Mouse (Mus musculus) MEL (cell line): ENCODE results near the gene Lrrc49. TPM values are rescaled to one million over a fixed set of nuclear protein-coding genes. Genes with fewer than 3 reads are reported as not detected.

Source experiments
- DNase-seq: peaks from one replicate; pipeline ENCODE4 v3.0.0; 2011; ENCODE audit warnings: low read depth, low spot score
- H3K27ac ChIP-seq: 2 replicates; pipeline ENCODE4 v1.5.1; 2012; ENCODE audit warnings: low read depth, mild to moderate bottlenecking, control low read depth, low read length, moderate library complexity; ENCODE audit not compliant: control insufficient read depth
- H3K27me3 ChIP-seq, 2 experiments: fragments of 150-350 bp in 1 of 2; sonication (generic) in 1 of 2; 2 replicates each; pipeline ENCODE4 v1.6.1; 2012; ENCODE audit warnings: low read length in 2 of 2, mild to moderate bottlenecking in 2 of 2, improper control_type of control experiment in 1 of 2, moderate library complexity in 1 of 2; ENCODE audit not compliant: insufficient read depth in 2 of 2, control insufficient read depth in 1 of 2
- H3K36me3 ChIP-seq, 2 experiments: 2 replicates each; pipeline ENCODE4 v1.6.1; 2012 to 2014; ENCODE audit warnings: low read length in 2 of 2, improper control_type of control experiment in 1 of 2, inconsistent platforms in 1 of 2, mild to moderate bottlenecking in 1 of 2; ENCODE audit not compliant: insufficient read depth in 2 of 2, control insufficient read depth in 1 of 2
- H3K4me1 ChIP-seq, 2 experiments: fragments of 150-350 bp in 1 of 2; sonication (generic) in 1 of 2; 2 replicates each; pipeline ENCODE4 v1.6.1; 2012; ENCODE audit warnings: low read length in 2 of 2, improper control_type of control experiment in 1 of 2, mild to moderate bottlenecking in 1 of 2; ENCODE audit not compliant: insufficient read depth in 2 of 2, control insufficient read depth in 1 of 2
- H3K4me3 ChIP-seq, 2 experiments: fragments of 150-350 bp in 1 of 2; sonication (generic) in 1 of 2; 2 replicates each; pipeline ENCODE4 v1.5.1; 2012; ENCODE audit warnings: low read depth in 2 of 2, low read length in 2 of 2, mild to moderate bottlenecking in 2 of 2, moderate library complexity in 2 of 2, control low read depth in 1 of 2, improper control_type of control experiment in 1 of 2; ENCODE audit not compliant: control insufficient read depth in 1 of 2, insufficient read depth in 1 of 2
- H3K79me2 ChIP-seq: 2 replicates; pipeline ENCODE4 v1.6.1; 2012; ENCODE audit warnings: mild to moderate bottlenecking, low read length, moderate library complexity; ENCODE audit not compliant: control insufficient read depth, poor library complexity, insufficient read depth
- H3K9ac ChIP-seq: 2 replicates; pipeline ENCODE4 v1.6.1; 2012; ENCODE audit warnings: low read depth, mild to moderate bottlenecking, control low read depth, low read length, moderate library complexity; ENCODE audit not compliant: control insufficient read depth, poor library complexity, severe bottlenecking
- H3K9me3 ChIP-seq: fragments of 150-350 bp; sonication (generic); replicated peaks from 2 replicates; pipeline ENCODE4 v1.6.1; 2012; ENCODE audit warnings: mild to moderate bottlenecking, low read length, improper control_type of control experiment, moderate library complexity; ENCODE audit not compliant: insufficient read depth
- CTCF ChIP-seq, 3 experiments: IDR thresholded peaks in 2 of 3; conservative IDR thresholded peaks in 1 of 3; 2 replicates each; pipeline ENCODE4 v1.5.1; 2011 to 2012; ENCODE audit warnings: low read length in 3 of 3, low read depth in 2 of 3, mild to moderate bottlenecking in 2 of 3, improper control_type of control experiment in 1 of 3, inconsistent platforms in 1 of 3, mixed read lengths in 1 of 3, moderate library complexity in 1 of 3; ENCODE audit not compliant: control insufficient read depth in 1 of 3, insufficient read depth in 1 of 3, poor library complexity in 1 of 3, severe bottlenecking in 1 of 3
- E2F4 ChIP-seq: IDR thresholded peaks from 2 replicates; pipeline ENCODE4 v1.6.1; 2011; ENCODE audit warnings: low read depth, low read length, improper control_type of control experiment, borderline replicate concordance
- ELF1 ChIP-seq: IDR thresholded peaks from 2 replicates; pipeline ENCODE4 v1.6.1; 2014; ENCODE audit warnings: low read depth, mild to moderate bottlenecking, inconsistent platforms, low read length, improper control_type of control experiment, moderate library complexity
- ETS1 ChIP-seq: IDR thresholded peaks from 2 replicates; pipeline ENCODE4 v1.6.1; 2012; ENCODE audit warnings: low read depth, mild to moderate bottlenecking, inconsistent platforms, low read length, improper control_type of control experiment, moderate library complexity
- GATA1 ChIP-seq: IDR thresholded peaks from 2 replicates; pipeline ENCODE4 v1.6.1; 2011; ENCODE audit warnings: low read depth, low read length, improper control_type of control experiment
- JUND ChIP-seq: IDR thresholded peaks from 2 replicates; pipeline ENCODE4 v1.6.1; 2011; ENCODE audit warnings: low read depth, mild to moderate bottlenecking, improper control_type of control experiment, low read length
- KAT2A ChIP-seq: conservative IDR thresholded peaks from 2 replicates; pipeline ENCODE4 v1.6.1; 2012; ENCODE audit warnings: low read depth, low read length, improper control_type of control experiment, inconsistent platforms
- MAFK ChIP-seq: IDR thresholded peaks from 2 replicates; pipeline ENCODE4 v1.6.1; 2011; ENCODE audit warnings: low read depth, mild to moderate bottlenecking, low read length, improper control_type of control experiment, borderline replicate concordance
- MAX ChIP-seq: IDR thresholded peaks from 2 replicates; pipeline ENCODE4 v1.6.1; 2011; ENCODE audit warnings: low read length, improper control_type of control experiment
- MXI1 ChIP-seq: IDR thresholded peaks from 2 replicates; pipeline ENCODE4 v1.6.1; 2011; ENCODE audit warnings: mild to moderate bottlenecking, low read depth, low read length, improper control_type of control experiment
- MYB ChIP-seq: IDR thresholded peaks from 2 replicates; pipeline ENCODE4 v1.6.1; 2011; ENCODE audit warnings: mild to moderate bottlenecking, low read depth, low read length, improper control_type of control experiment
- NELFE ChIP-seq: IDR thresholded peaks from 2 replicates; pipeline ENCODE4 v1.6.1; 2011; ENCODE audit warnings: low read depth, low read length, improper control_type of control experiment
- POLR2AphosphoS2 ChIP-seq: IDR thresholded peaks from 2 replicates; pipeline ENCODE4 v1.6.1; 2011; ENCODE audit warnings: low read length, improper control_type of control experiment
- POLR2AphosphoS5 ChIP-seq: IDR thresholded peaks from 2 replicates; pipeline ENCODE4 v1.6.1; 2012; ENCODE audit warnings: low read depth, borderline replicate concordance, mild to moderate bottlenecking, inconsistent platforms, low read length, moderate library complexity, mixed read lengths
- RAD21 ChIP-seq: IDR thresholded peaks from 2 replicates; pipeline ENCODE4 v1.6.1; 2011; ENCODE audit warnings: mild to moderate bottlenecking, low read depth, low read length, improper control_type of control experiment
- RCOR1 ChIP-seq: IDR thresholded peaks from 2 replicates; pipeline ENCODE4 v1.6.1; 2012; ENCODE audit warnings: low read depth, mild to moderate bottlenecking, inconsistent platforms, low read length, improper control_type of control experiment
- SMC3 ChIP-seq: IDR thresholded peaks from 2 replicates; pipeline ENCODE4 v1.6.1; 2011; ENCODE audit warnings: low read depth, low read length, improper control_type of control experiment
- TBP ChIP-seq: IDR thresholded peaks from 2 replicates; pipeline ENCODE4 v1.8.0; 2011; ENCODE audit warnings: low read depth, low read length, improper control_type of control experiment
- USF2 ChIP-seq, 2 experiments: IDR thresholded peaks; 2 replicates each; pipeline ENCODE4 v1.6.1; 2011 to 2012; ENCODE audit warnings: improper control_type of control experiment in 2 of 2, low read length in 2 of 2, borderline replicate concordance in 1 of 2, inconsistent platforms in 1 of 2, low read depth in 1 of 2, mild to moderate bottlenecking in 1 of 2; ENCODE audit not compliant: insufficient read depth in 1 of 2
- ZC3H11A ChIP-seq: IDR thresholded peaks from 2 replicates; pipeline ENCODE4 v1.6.1; 2012; ENCODE audit warnings: low read depth, mild to moderate bottlenecking, inconsistent platforms, low read length, improper control_type of control experiment
- ZKSCAN1 ChIP-seq: IDR thresholded peaks from 2 replicates; pipeline ENCODE4 v1.6.1; 2012; ENCODE audit warnings: low read depth, mild to moderate bottlenecking, inconsistent platforms, low read length, improper control_type of control experiment, moderate library complexity
- ZMIZ1 ChIP-seq: IDR thresholded peaks from 2 replicates; pipeline ENCODE4 v1.6.1; 2012; ENCODE audit warnings: low read depth, mild to moderate bottlenecking, inconsistent platforms, low read length, improper control_type of control experiment, moderate library complexity
- ZNF384 ChIP-seq: IDR thresholded peaks from 2 replicates; pipeline ENCODE4 v1.6.1; 2012; ENCODE audit warnings: low read depth, mild to moderate bottlenecking, inconsistent platforms, low read length, improper control_type of control experiment
- polyA plus RNA-seq, 2 experiments: library from polyadenylated mRNA; stranded (reverse) in 1 of 2; unstranded in 1 of 2; fragments of >175 nt in 1 of 2; fragments of >200 nt in 1 of 2; gene quantifications; 2 replicates each; pipeline versions ENCODE4 v1.2.1 to v1.2.4; 2012; ENCODE audit warnings: low replicate concordance in 2 of 2, low read depth in 1 of 2; ENCODE audit not compliant: insufficient read length in 2 of 2, insufficient read depth in 1 of 2, missing spikeins in 1 of 2
- total RNA-seq: library from RNA; depleted of rRNA; stranded (reverse); fragments of 300-350 nt; gene quantifications from 2 replicates; pipeline ENCODE4 v1.2.3, GENCODE M21; 2012

Gene Lrrc49
- total and polyA plus RNA-seq, 3 experiments, result 2.7 to 5.5 TPM; not detected in 1

DNA sequence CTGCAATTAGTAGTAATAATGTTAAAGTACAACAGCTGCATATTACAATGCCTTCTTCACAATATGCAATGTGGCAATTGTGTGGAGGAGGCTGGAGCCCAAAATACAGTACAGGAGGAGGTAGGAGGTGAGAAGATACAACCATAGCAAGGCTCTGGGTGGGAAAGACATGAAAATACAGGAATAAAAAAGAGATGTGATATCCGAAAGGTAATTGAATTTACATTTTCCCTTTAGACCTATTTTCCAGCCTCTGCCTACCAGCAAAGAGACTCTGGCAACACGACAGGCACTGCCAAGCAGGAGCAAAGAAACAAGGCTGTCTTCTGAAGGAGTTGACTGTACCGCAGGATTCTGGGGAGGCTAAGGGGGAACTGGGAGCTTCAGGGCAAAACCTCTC is 31.7 kb upstream of the Lrrc49 start:
- no peaks in the 10 kb centered on the region for H3K79me2 ChIP-seq
- DNase-seq, result no peak
- no peaks in the 10 kb centered on the region for H3K36me3 ChIP-seq
- TF ChIP-seq E2F4, result no peak
- no peak for TF ChIP-seq ZKSCAN1
- no peak for TF ChIP-seq MAX
- no peak for TF ChIP-seq POLR2AphosphoS2
- TF ChIP-seq RAD21, result no peak
- no peak for TF ChIP-seq ELF1
- TF ChIP-seq ZNF384, result no peak
- no peak for TF ChIP-seq KAT2A
- no peak for TF ChIP-seq ETS1
- TF ChIP-seq MAFK, result no peak
- no peak for TF ChIP-seq USF2 (IDR thresholded peaks at IDR 0.05; ENCODE audit: borderline replicate concordance in 1 of 2, insufficient read depth in 1 of 2, low read depth in 1 of 2, low read length in 2 of 2)
- TF ChIP-seq JUND, result no peak
- TF ChIP-seq GATA1, result no peak
- no peak for TF ChIP-seq MXI1
- TF ChIP-seq SMC3, result no peak
- no peak for TF ChIP-seq MYB
- no peak for TF ChIP-seq ZC3H11A
- no peak for TF ChIP-seq RCOR1
- no peak overlapping the region for H3K27ac ChIP-seq
- no peaks in the 10 kb centered on the region for H3K9me3 ChIP-seq
- H3K27me3 ChIP-seq, result no peaks in the 10 kb centered on the region
- H3K4me1 ChIP-seq, result no peaks in the 10 kb centered on the region
- H3K9ac ChIP-seq, result no peak overlapping the region
- H3K4me3 ChIP-seq, result no peak overlapping the region

DNA sequence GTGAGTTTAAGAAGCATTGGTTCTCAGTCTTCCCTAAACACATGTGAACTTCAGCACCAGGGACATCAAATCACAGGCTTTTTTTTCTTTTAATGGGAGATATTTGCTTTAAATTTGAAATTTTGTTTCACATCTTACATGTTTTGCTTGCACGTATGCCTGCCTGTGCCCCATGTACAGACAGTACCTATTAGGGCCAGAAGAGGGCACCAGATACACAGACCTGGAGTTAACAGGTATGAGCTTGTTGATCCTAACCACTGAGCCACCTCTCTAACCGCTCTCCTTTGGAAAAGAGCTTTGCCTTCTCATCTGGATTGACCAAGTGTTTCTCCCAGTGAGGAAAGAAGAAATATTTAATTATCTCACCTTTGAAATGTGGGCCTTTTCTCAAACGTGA is 30.3 kb upstream of the Lrrc49 start:
- H3K79me2 ChIP-seq, result no peaks in the 10 kb centered on the region
- H3K4me1 ChIP-seq, result no peaks in the 10 kb centered on the region
- TF ChIP-seq RAD21 (peak; percentile 51), POLR2AphosphoS5 (no peak), MAFK (no peak), SMC3 (peak; percentile 41), CTCF (IDR thresholded peaks at IDR 0.05 in 2 of 3, conservative IDR thresholded peaks at IDR 0.05 in 1 of 3; ENCODE audit: control insufficient read depth in 1 of 3, insufficient read depth in 1 of 3, low read depth in 2 of 3, low read length in 3 of 3, poor library complexity in 1 of 3, severe bottlenecking in 1 of 3) (peak; percentile 47 to 70 (median 64); a peak in 5 of 6 replicates), NELFE (no peak), TBP (no peak), E2F4 (no peak), MAX (no peak), ZMIZ1 (no peak), ZC3H11A (no peak)
- no peak overlapping the region for H3K27ac ChIP-seq
- no peak overlapping the region for H3K9ac ChIP-seq
- no peak overlapping the region for H3K4me3 ChIP-seq
- no peaks in the 10 kb centered on the region for H3K9me3 ChIP-seq
- no peaks in the 10 kb centered on the region for H3K27me3 ChIP-seq
- no peaks in the 10 kb centered on the region for H3K36me3 ChIP-seq
- DNase-seq, result peak; percentile 46
